Mouse (Mus musculus) liver, postnatal 0 days (tissue): Measurements from ENCODE around the gene Gcn1l1. TPM values are rescaled to one million over a fixed set of nuclear protein-coding genes. Genes with fewer than 3 reads are reported as not detected.

Source experiments
- ATAC-seq: fragments of 200-750 bp; cut with Nextera tagmentation; 2 replicates; pipeline ENCODE4 v1.8.0; 2017; ENCODE audit warnings: mild to moderate bottlenecking, moderate library complexity
- DNase-seq: peaks from one replicate; pipeline ENCODE4 v3.0.0-alpha.2; 2016
- H3K27ac ChIP-seq: fragments of 300-500 bp; sonication (generic); 2 replicates; pipeline ENCODE4 v1.5.1; 2014; ENCODE audit warnings: antibody characterized with exemption, moderate library complexity, mild to moderate bottlenecking, low read depth
- H3K27me3 ChIP-seq: fragments of 300-500 bp; sonication (generic); 2 replicates; pipeline ENCODE4 v1.6.1; 2014; ENCODE audit warnings: low read length, control low read depth, mixed read lengths; ENCODE audit not compliant: insufficient read depth
- H3K36me3 ChIP-seq: fragments of 300-500 bp; sonication (generic); replicated peaks from 2 replicates; pipeline ENCODE4 v1.6.1; 2014; ENCODE audit warnings: mild to moderate bottlenecking, control low read depth, low read length, moderate library complexity, mixed read lengths; ENCODE audit not compliant: insufficient read depth
- H3K4me1 ChIP-seq: fragments of 300-500 bp; sonication (generic); 2 replicates; pipeline ENCODE4 v1.6.1; 2014; ENCODE audit warnings: antibody characterized with exemption, mild to moderate bottlenecking, control low read depth; ENCODE audit not compliant: insufficient read depth
- H3K4me2 ChIP-seq: fragments of 300-500 bp; sonication (generic); 2 replicates; pipeline ENCODE4 v1.6.1; 2014; ENCODE audit warnings: low read depth, mild to moderate bottlenecking, low read length, moderate library complexity, mixed read lengths
- H3K4me3 ChIP-seq: fragments of 300-500 bp; sonication (generic); 2 replicates; pipeline ENCODE4 v1.5.1; 2014; ENCODE audit warnings: low read depth, low read length
- H3K9ac ChIP-seq: fragments of 300-500 bp; sonication (generic); replicated peaks from 2 replicates; pipeline ENCODE4 v1.6.1; 2014; ENCODE audit warnings: mild to moderate bottlenecking, moderate library complexity
- H3K9me3 ChIP-seq: fragments of 300-500 bp; sonication (generic); 2 replicates; pipeline ENCODE4 v1.6.1; 2016; ENCODE audit warnings: mild to moderate bottlenecking, control low read depth, low read length, mixed read lengths
- CTCF ChIP-seq: sonication (generic); IDR thresholded peaks from 2 replicates; pipeline ENCODE4 v1.5.1; 2016; ENCODE audit warnings: antibody characterized with exemption, low read depth
- EP300 ChIP-seq: IDR thresholded peaks from 2 replicates; pipeline ENCODE4 v1.6.1; 2016; ENCODE audit warnings: antibody characterized with exemption, low read depth, mild to moderate bottlenecking
- WGBS: fragments of 180-500 bp; shearing (Covaris S2); extraction: QIAGEN DNeasy Blood & Tissue Kit; methylation state at CpG from one replicate; pipeline ENCODE4 v1.1.7; 2014; ENCODE audit not compliant: insufficient replicate concordance; 5-methylcytosine and 5-hydroxymethylcytosine counted together
- polyA plus RNA-seq: library from polyadenylated mRNA; unstranded; fragments of >200 nt; fragmentation: Nextera tagmentation; extraction: Ambion mirVana; gene quantifications from 2 replicates; pipeline ENCODE4 v1.2.1, GENCODE M21; 2015

The Gcn1l1 gene
- polyA plus RNA-seq, 1 experiment from 2014 or later = 10.3 TPM

DNA sequence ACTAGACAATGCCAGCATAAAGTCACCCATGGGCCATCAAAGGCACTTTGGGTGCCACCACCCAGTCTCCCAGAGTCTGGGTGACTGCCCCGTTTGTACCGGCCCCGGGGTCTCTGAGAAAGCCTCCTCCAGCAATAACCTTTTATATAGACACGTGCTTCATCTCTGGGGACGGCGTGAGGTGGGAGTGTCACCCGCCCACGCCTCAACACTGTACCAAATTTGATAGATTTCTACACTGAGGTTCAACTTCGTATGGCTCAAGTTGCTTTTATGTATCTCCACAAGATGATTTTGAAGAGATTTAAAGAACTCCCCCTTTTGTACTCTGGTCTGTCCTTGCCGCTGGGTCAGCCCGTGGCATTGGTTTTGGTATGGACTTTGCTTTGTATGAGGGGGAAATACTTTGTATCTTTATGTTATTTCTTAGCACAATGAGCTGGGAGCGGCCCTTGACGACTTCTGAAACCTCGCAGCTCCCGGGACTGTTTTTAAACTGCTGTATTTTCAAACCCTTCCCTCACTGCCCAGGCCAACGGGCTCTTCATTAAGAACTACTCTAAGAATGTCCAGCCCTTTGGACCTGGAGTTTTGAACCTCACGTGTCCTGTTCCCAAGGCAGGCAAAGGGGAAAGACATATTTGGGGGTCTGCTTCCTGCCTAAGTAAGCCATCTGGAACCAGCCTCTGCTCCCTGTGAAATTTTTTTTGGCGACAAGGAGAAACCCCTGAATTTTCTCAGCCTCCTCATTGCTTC is 10.3 kb upstream of the Gcn1l1 start:
- Histone ChIP-seq H3K36me3 (peaks cover 43% of the 10 kb centered on the region), H3K27ac (no peak overlapping the region), H3K27me3 (no peaks in the 10 kb centered on the region), H3K4me2 (no peak overlapping the region), H3K9ac (no peak overlapping the region), H3K4me1 (peaks cover 4% of the 10 kb centered on the region), H3K4me3 (no peak overlapping the region), H3K9me3 (no peaks in the 10 kb centered on the region)
- TF ChIP-seq CTCF (no peak), EP300 (no peak)
- no peak for ATAC-seq
- 82% methylated on average over 18 of the region's 18 CpGs for WGBS
- no peak for DNase-seq

DNA sequence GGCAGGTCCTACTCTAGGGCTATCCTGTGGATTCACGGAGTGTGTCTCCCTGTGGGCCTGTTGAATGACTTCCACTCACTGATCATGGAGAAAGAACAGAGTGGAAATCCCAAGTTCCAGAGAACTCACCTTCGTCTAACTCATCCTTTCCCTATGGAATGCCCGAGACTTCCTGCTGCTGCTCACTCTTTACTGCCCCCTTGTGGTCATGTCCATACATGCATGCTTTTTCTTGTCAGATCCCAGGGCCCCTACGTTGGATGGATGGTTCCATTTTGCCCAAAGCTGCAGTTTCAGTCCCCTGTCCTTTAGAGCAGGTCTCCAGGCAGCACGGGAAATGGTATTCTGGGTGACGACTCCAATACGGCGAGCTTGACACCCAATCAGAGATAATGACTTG is 8.8 kb upstream of the Gcn1l1 start:
- Histone ChIP-seq H3K27ac (no peak overlapping the region), H3K9me3 (no peaks in the 10 kb centered on the region), H3K4me2 (0 out of 2 replicates have a peak overlapping the region, but pooled peaks have one; percentile 38), H3K36me3 (peaks cover 44% of the 10 kb centered on the region), H3K9ac (no peak overlapping the region), H3K4me3 (no peak overlapping the region), H3K4me1 (peaks cover 14% of the 10 kb centered on the region), H3K27me3 (no peaks in the 10 kb centered on the region)
- ATAC-seq (no peak), DNase-seq (peak; percentile 81)
- TF ChIP-seq CTCF = peak; percentile 99
- no peak for TF ChIP-seq EP300
- 19% methylated on average over 8 of the region's 8 CpGs for WGBS

DNA sequence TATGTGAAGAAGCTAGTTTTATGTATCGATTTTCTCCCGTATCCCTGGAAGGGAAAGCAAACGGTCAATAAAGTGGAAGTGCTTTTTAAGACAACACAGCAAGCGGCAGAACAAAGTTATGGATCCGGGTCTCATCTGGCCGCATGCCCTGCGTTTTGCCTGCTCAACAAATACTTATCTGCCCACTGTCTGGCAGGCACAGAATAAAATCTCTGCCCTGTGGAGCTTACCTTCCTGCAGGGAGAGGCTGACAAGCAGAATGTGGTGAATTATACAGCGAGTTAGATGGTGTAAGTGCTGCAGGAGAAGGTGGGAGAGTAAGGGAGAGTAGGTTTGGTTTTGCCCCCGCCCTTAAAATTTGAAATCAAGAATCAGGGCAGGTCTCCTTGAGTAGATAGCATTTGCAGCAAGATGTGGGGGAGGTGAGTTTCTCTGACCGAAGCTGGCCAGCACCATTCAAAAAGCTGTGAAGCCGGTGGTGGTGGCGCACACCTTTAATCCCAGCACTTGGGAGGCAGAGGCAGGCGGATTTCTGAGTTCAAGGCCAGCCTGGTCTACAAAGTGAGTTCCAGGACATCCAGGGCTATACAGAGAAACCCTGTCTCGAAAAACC is 6.8 kb upstream of the Gcn1l1 start:
- Histone ChIP-seq H3K4me3 (no peak overlapping the region), H3K36me3 (peaks cover 45% of the 10 kb centered on the region), H3K9ac (no peak overlapping the region), H3K9me3 (no peaks in the 10 kb centered on the region), H3K27me3 (no peaks in the 10 kb centered on the region), H3K27ac (no peak overlapping the region), H3K4me1 (peaks cover 23% of the 10 kb centered on the region), H3K4me2 (no peak overlapping the region)
- DNase-seq = no peak
- TF ChIP-seq CTCF = no peak
- no peak for TF ChIP-seq EP300
- 79% methylated on average over 14 of the region's 14 CpGs for WGBS
- no peak for ATAC-seq

DNA sequence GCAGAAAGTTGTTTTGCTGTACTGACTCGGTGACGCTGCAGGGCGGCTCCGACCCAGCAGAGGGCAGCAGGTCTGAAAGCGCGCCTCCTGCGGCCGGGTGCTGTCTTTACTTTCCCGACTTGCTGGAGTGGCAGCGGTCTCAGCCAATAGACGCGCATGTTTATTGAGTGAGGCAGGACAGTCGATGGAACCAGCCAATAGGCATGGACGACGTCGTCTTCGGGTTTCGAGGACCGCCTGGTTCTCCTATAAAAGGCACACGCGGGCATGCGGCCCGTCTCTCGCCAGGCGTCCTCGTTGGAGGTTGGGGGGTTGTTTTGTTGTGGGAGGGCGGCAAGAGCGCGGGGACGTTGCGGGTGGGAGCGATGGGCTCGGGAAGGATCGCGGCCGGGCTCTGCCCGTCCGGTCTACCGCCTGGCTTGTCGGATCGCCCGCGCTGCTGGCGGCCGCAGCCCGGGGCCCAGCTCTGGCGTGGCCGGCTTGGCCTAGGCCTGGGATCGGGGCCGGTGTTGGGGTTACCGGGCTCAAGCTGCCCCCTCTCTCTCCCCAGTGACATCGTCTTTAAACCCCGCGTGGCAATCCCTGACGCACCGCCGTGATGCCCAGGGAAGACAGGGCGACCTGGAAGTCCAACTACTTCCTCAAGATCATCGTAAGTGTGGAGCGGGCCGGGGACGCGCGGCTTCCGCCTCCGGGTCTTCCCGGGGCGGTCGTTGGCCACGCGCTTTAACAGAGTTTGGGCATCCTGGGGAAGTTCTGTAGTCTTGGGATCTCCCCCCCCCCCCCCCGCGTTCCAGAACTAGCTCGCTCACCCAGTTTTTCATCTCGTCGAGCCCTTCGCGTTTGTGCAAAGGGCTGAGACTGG is 5.6 kb upstream of the Gcn1l1 start, which contains the start of gene Rplp0:
Gene Rplp0 (plus strand): TSS at position 231 of the 865 bp plus-strand sequence.
- Histone ChIP-seq H3K36me3 (peaks cover 44% of the 10 kb centered on the region), H3K9ac (peak within 1 kb of the TSS; percentile 84), H3K27ac (peak within 1 kb of the TSS; percentile 83), H3K4me3 (peak within 1 kb of the TSS; percentile 71), H3K27me3 (no peaks in the 10 kb centered on the region), H3K9me3 (no peaks in the 10 kb centered on the region), H3K4me1 (peaks cover 23% of the 10 kb centered on the region), H3K4me2 (peak within 1 kb of the TSS; percentile 77)
- ATAC-seq (peak; percentile 98), DNase-seq (peak; percentile 99)
- TF ChIP-seq CTCF = peak; percentile 100
- no peak for TF ChIP-seq EP300
- WGBS = under 1% methylated on average over 77 of the region's 78 CpGs

DNA sequence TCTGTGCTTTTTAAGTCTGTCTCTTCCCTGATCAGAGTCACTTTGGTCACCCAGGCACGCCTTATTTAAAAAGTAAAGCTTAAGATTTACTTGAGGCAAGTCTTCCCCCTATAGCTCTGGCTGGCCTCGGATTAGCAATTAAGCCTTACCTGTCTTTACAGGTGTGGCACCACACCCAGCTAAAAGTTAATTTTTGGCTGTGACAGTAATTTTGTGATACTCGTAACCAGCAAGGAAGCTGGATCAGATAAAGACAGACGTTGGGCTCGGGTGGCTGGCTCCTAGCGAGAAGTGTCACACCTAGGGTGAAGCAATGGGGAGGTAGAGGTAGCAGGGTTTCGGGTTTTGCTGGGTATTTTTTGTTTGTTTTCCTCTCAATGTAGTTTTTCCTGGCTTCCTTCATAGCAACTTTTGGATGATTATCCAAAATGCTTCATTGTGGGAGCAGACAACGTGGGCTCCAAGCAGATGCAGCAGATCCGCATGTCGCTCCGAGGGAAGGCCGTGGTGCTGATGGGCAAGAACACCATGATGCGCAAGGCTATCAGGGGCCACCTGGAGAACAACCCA is 4.6 kb upstream of the Gcn1l1 start:
- WGBS = 26% methylated on average over 13 of the region's 13 CpGs
- H3K4me3 ChIP-seq = peak overlapping the region; percentile 71
- no peaks in the 10 kb centered on the region for H3K9me3 ChIP-seq
- H3K27me3 ChIP-seq = no peaks in the 10 kb centered on the region
- DNase-seq (no peak), ATAC-seq (no peak)
- TF ChIP-seq CTCF = no peak
- H3K27ac ChIP-seq = peak overlapping the region; percentile 83
- H3K36me3 ChIP-seq = peaks cover 39% of the 10 kb centered on the region
- peak overlapping the region; percentile 84 for H3K9ac ChIP-seq
- H3K4me2 ChIP-seq = peak overlapping the region; percentile 77
- H3K4me1 ChIP-seq = peaks cover 29% of the 10 kb centered on the region
